Mouse (Mus musculus): ENCODE results near the gene Fermt1.

The Fermt1 gene

DNA sequence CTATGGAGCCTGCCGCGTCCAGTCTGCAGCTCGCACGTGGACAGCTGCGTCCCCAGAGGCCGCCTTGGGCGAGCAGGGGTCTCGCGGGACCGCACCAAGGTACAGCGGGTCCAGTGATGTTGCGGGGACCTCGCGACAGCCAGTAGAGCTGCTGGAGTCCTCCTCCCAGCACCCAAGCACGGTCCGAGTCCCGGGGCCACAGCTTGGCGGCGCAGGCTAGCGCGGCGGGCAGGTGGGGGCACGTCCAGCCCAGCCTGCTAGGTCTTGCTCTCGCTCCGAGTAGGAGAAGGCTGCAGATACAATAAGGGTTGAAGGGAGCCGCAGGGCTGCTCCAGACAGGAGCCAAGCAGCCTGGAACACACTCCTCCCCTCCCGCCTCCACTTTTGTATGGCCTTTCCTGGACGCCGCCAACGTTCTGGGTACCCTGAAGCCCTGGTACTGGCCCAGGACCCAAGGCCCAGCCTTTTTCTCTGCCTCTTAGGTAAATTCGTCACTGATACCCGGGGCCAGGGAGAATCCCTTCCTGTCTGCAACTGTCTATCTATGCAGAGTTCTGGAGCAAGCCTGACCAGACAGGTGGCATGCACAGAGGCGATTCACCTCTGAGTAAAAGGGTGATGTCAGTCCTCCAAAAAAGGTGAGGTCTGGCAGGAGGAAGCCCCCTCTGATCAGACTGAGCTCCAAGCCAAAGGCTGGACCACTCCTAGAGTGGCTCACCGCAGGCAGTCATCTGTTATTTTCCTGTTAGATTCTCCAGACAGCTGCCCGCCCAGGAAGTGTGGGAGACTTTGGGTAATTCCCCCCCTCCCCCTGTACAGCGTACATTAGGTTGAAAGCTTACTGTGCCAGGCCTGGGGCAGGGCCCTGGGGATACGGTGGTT, at the start of gene Fermt1:
Gene Fermt1, minus strand, starts transcription at position 581 of the 882 bp plus-strand sequence.
- DNase-seq (ENCODE audit: low spot score), result peak; percentile 28

- peak; percentile 21 for DNase-seq (ENCODE audit: low spot score)
Observed at GRCm38 (mm10) chr2:132992659-132993531, 47.2 kb upstream of the Fermt1 start.

DNA sequence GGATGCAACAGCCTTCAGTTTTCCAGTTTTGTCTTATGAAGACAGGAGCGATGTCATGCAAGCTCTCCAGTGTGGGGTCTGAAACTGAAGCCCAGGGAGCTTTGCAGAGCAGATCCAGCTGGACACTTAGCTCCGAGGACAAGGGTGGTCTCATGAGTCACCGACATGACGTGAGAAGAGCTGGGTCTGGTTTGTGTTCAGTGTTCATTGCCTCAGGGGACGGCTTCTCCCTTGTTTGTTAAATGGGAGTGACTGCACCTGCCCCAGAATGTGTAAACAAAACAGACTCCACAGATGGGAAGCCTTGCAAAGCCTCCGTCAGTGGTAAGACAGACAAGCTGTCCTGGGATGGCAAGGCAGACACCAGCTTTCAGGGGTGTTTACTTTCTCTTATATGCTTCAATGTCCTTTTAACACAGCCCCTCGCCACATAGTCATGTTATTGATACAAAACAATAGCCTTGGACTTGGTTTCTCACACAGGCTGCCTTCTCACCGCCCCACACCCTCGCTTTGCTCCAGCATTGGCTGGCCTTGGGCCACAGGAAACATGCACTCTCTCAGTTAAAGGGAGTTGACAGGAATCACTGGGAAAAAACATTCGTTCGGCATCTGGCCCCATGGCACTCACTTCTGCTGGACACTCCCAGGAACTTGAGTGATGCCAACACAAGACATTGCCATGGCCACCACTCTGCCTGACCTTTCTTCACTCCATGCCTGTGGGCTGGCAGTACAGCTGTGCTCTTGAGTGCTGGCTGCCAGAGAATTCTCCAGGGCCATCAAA, 44.3 kb upstream of the Fermt1 start:
- no peak for DNase-seq (ENCODE audit: low spot score)

- no peak for DNase-seq (ENCODE audit: low spot score)
Observed at GRCm38 (mm10) chr2:132973346-132973745, 27.6 kb upstream of the Fermt1 start.

DNA sequence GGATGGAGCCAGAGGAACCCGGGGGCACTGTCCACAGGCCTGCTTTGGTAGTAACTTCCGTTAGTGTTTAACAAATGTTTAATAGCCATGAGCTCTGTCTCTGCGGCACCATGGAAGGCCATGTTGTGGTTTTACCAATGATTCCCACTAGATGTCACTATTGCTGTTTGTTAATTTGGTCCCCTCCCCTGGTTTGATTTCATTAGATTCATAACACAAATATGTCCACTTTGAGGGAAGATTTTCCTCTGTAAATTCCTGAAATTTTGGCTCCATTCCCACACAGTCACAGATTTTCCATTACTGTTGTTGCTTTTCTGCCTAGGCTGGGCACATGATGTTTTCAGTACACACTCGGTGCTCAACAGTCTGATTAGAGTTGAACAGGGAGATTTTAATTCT, 25.1 kb upstream of the Fermt1 start:
- no peak for DNase-seq (ENCODE audit: low spot score)

- no peak for DNase-seq (ENCODE audit: low spot score)
Observed at GRCm38 (mm10) chr2:132957786-132958185, 12.1 kb upstream of the Fermt1 start.

DNA sequence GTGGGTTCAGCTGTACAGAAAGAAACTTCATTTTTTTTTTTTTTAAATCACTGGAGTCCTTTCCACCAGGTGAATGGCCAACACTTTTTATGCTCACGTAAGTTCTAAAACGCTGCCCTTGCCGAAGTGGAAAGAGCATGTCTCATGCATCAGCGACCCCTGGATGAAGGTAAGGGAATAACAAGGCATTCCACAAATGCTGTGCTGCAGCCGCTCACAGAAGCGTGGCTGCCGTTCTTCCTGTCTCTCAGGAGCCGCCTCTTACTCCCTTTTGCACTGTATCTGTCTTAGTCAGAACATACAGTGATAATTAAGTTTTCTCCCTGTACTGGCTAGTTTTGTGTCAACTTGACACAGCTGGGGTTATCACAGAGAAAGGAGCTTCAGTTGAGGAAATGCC, 6.5 kb upstream of the Fermt1 start:
- no peak for DNase-seq (ENCODE audit: low spot score)

- DNase-seq (ENCODE audit: low spot score), result no peak
Observed at GRCm38 (mm10) chr2:132948174-132948573, 2.5 kb upstream of the Fermt1 start.

GRCm38 (mm10) chr2:132946976-132947375, 1.3 kb upstream of the Fermt1 start:
- DNase-seq (ENCODE audit: low spot score), result no peak

DNA sequence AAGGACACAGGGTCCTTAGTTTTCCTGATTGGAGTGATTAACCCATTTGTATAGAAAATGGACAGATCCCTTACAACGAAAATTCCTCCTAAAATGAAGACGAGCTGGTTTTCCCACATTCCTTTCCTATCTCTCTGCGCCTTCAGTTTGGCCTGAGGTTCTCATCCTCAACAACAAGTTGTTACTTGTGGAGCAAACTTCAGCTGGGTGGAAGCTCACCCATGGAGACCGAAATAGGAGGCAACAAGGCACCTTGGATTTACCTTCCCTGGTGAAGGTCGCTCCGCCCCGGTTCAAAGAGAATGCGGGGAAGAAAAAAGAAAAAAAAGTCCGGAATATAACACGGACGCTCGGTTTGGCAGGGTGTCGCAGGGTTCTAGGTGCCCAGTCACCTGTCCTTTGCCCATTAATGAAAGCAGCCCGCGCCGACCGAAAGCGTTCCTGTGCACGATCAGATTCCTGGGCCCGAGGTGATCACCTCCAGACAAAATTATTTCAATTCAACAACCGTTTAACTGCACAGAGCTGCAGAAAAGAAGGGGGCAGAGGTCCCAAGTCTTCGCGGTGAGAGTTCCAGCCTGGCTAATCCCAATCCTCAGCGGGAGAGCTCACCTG, 888 bp downstream of the Fermt1 start:
- DNase-seq (ENCODE audit: low spot score), result no peak

- no peak for DNase-seq (ENCODE audit: low spot score)
Observed at GRCm38 (mm10) chr2:132943997-132944396, 1.7 kb downstream of the Fermt1 start.

- no peak for DNase-seq (ENCODE audit: low spot score)
Observed at GRCm38 (mm10) chr2:132943596-132943995, 2.1 kb downstream of the Fermt1 start.

DNA sequence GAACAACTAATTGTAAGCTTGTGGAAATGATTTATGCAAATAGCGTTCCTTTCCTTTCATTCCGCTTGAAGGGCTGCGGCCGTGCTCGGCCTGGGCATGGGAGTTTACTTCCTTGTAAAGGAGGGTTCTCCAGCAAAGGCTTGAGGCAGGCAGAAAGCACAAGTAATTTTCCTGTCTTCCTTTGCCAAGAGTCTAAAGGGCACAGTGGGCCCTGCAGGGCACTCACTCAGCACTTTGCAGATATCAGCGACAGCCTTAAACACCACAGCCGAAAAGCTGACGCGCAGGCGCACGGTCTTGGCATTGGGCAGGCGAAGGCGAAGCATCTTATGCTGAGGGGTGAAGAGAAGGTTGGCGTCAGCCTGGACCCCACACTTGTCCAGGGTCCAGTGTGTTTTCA, 6.7 kb downstream of the Fermt1 start:
- no peak for DNase-seq (ENCODE audit: low spot score)

GRCm38 (mm10) chr2:132936176-132936575, 9.5 kb downstream of the Fermt1 start:
- no peak for DNase-seq (ENCODE audit: low spot score)

DNA sequence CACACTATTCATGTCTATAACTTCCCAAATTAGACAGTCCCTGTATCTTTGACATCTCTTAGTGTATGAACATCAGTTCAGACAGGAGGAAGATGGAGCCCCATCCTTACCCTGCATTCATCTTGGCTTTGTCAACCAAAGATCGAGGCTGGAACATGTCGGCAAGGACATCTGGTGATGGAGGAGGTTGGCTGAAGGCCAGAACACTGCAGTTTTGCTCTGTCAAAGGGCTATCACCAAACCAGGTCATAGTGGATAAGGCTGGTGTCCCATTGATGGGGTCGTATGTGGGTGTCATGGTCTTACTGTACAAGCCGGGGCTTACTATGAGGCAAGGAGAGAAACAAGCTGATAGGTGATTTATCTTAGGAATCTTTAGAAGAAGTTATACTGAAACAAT, 11.0 kb downstream of the Fermt1 start:
- no peak for DNase-seq (ENCODE audit: low spot score)

- DNase-seq (ENCODE audit: low spot score), result no peak
Observed at GRCm38 (mm10) chr2:132934142-132934541, 11.6 kb downstream of the Fermt1 start.

DNA sequence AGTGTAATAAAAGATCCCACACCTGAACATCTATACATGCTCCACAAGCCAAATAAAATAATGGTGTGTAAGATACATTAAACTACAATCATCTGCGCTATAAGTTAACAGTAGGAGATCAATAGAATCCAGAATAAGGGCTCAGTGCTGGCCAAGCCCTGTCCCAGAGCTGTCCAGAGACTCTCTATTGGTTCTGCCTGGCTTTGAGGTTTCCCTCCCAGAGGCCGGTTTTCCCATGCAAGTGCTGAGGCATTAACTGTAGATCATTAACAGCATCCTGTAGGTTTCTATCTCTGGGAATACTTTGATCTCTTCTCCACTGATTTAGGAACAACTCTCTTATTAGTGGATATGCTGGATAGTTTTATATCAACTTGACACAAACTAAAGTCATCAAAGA, 16.7 kb downstream of the Fermt1 start:
- no peak for DNase-seq (ENCODE audit: low spot score)

DNA sequence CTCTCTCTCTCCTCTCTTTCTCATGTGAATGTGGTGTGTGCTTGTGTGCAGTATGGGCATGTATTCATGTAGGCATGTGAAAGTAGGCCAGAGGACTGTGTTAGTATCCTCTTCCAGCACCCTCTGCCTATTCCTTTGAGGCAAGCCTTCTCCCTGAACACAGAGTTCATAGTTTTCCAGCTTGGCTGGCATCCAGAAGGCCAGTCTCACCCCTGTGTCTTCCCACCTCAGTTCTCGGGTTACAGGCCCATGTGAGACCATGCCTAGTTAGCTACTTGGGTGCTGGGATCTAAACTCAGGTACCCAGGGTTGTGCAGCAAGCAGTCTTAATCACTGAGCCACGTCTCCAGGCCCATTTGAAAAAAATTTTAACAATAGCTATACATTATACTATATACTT, 17.8 kb downstream of the Fermt1 start:
- DNase-seq (ENCODE audit: low spot score), result no peak

GRCm38 (mm10) chr2:132927298-132927697, 18.4 kb downstream of the Fermt1 start:
- DNase-seq (ENCODE audit: low spot score), result no peak

DNA sequence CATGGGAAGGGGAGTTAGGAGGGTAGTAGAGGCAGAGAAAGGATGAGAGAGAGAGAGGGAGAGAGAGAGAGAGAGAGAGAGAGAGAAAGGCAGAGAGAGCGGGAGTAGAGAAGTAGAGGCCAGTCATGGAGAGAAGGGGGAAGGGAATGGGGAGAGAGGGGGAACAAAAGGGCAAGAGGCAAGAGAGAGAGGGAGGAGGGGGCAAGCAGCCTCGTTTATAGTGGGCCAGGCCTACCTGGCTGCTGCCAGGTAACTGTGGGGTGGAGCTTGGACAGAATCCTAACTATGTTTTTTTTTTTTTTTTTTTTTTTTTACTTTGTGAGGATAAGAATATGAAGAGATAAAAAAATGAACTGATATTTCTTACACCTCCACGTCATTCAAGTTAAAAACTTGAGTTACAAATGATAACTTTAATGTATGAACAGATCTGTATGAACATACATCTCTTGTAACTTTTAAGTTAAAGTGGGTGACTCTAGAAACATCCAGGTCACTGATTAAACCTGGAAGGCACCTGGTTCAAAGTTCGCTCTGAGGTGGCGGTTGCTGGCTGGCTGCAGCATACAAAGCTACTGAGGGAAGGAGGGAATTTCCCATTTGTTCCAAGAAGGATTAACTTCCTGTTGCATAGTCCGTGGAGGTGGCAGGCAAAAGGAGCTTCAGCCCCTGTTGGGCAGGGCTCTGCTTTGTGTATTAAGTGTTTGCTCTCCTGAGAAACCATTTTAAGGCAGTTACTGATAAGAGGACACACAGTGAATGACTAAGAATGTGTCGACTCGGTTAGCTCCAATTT, 22.2 kb downstream of the Fermt1 start:
- no peak for DNase-seq (ENCODE audit: low spot score)
